Mouse (Mus musculus) kidney, postnatal 14 days (tissue): ENCODE data around the gene Clec14a.

ENCODE experiments used
- DNase-seq: peaks from one replicate; pipeline ENCODE4 v3.0.0; 2022; ENCODE audit warnings: mixed read lengths

Gene Clec14a

DNA sequence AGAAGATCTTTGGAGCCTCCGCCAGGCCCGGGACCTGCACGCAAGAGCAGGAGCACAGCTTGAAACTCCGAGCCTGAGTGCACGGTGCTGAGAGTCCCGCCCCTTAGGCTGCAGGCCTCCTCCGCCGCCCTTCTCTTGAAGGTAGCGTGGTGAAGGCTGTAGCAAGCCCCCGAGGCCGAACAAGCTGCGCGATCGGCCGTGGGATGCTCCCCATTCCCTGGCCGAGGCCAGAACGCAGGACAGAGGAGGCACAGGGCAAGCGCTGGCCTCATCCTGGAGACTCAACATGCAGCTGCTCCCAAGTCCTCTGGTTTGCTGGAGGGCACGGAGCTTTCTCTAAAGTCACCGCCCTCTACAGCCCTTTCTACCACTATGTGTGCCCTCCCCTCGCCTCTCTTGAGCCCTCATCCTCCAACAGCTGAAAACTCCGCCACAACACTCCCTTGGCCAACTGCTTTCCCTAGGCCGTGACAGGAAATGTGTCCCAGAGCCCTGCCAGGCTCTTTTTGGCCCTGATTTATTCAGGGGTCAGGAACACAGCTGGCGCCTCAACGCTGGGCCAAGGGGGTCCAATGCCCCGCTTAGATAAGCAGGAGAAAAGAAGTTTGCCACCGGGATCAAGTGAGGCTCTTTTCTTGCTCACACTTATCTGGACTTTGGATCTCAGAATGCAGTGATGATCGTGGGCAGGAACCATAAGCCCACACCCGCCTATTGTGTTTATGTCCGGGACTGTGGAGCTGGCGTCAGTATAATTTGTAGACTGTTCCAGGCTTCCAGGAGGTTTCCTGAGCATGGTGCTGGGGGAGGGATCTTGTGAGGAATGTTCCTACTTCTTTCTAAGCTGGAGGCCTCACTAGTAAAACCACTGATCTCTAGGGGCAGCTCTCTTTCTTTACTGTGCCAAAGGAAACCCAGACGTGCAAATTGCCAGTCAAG, at the start of gene Clec14a:
Clec14a (minus strand) TSS at position 728 of the 939 bp plus-strand sequence.
- DNase-seq = peak; percentile 75

DNA sequence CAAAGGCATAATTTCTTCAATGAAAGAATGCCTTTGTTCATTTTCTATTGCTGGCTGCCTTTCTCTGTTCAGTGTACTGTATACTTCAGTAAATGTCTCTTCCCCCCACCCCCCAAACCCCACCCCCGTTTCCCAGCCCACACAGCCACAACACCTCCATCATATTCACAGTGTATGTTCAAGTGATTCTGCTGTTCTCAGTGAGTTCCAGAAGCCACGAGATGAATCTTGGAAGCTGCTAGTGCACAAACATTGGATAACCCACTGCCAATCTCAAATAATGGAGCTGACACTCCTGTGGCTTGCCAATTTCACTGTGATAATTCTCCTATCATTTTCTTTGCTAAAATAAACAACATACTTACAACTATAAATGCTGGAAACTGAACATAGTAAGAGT, 38.7 kb upstream of the Clec14a start:
- no peak for DNase-seq

DNA sequence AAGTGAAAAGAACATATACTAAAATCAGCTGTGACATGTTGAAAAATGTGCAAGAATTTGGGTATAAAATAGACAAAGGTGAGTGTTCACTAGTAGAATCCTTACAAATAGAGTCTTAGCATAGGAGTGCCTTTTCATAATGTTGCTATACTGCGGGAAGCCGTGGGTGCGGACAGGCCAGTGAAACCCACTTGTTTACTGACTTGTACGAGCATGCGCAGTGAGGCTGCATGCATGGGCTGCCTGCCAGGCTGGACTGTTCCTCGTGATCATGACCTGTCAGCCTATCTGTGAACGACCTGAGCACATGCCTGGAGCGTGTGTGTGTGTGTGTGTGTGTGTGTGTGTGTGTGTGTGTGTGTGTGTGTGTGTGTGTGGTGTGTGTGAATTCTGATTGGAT, 37.3 kb upstream of the Clec14a start:
- DNase-seq = peak; percentile 19

DNA sequence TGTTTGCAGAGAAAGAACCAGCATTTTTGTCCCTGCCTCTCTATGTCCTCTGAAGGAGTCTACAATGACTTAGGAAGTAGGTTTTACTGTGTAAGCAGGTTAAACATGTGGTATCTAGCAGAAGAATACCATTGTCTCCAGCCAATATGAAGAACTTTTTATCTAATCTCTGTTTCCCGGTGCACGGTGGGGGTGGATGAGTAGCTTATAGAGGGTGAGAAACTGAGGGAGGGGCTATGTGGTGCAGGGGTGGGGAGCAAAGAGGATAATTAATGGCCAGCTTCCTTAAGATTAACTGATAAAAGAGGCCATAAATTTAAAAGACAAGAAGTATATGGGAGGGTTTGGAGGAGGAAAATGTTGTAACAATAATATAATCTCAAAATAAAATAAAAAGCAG, 36.5 kb upstream of the Clec14a start:
- no peak for DNase-seq

GRCm38 (mm10) chr12:58296980-58297379, 27.9 kb upstream of the Clec14a start:
- DNase-seq = peak; percentile 3

- no peak for DNase-seq
Observed at GRCm38 (mm10) chr12:58285912-58286311, 16.8 kb upstream of the Clec14a start.

DNA sequence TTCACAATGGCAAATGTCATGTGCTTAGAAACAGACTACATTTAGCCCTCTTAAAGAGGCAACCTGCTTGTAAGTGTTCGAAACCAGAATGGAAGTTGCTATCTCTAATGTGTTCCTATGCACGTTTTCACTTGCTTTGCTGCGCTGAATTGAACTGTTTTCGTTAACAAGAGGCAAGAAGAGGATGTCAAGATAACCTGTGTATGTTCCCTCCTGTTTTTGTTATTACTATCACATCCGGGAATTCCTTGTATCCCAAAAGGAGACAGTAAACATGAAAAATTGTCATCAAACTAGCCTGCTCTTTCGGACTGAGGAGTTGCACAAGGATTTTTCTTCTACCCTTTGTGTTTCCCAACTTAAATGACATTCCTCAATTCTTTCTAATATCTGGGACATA, 1.4 kb upstream of the Clec14a start:
- DNase-seq = no peak

DNA sequence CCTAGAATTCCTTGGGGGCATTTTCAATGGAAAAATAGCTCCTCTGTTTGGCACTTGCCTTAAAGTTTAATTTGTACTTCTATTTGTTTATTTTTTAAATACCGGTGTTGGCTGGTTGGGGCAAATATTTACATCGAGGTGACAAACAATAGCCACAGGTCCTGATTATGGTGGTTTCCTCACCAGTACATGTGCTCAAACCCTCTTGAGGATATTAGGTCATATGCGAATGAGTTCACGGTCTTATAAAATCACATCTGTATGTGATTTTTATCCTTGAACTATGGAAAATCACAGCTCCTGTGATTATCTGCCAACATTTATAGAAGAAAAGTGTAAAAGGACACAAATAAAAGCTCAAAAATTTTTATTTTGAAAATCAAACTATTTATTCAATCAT, 415 bp upstream of the Clec14a start:
- no peak for DNase-seq

- DNase-seq = no peak
Observed at GRCm38 (mm10) chr12:58268186-58268562, 916 bp downstream of the Clec14a start.

- no peak for DNase-seq
Observed at GRCm38 (mm10) chr12:58267779-58268178, 1.3 kb downstream of the Clec14a start.

GRCm38 (mm10) chr12:58251901-58252300, 17.2 kb downstream of the Clec14a start:
- DNase-seq = no peak

GRCm38 (mm10) chr12:58232489-58232888, 36.6 kb downstream of the Clec14a start:
- no peak for DNase-seq

- no peak for DNase-seq
Observed at GRCm38 (mm10) chr12:58225644-58226043, 43.4 kb downstream of the Clec14a start.

GRCm38 (mm10) chr12:58219078-58219477, 50.0 kb downstream of the Clec14a start:
- DNase-seq = no peak

DNA sequence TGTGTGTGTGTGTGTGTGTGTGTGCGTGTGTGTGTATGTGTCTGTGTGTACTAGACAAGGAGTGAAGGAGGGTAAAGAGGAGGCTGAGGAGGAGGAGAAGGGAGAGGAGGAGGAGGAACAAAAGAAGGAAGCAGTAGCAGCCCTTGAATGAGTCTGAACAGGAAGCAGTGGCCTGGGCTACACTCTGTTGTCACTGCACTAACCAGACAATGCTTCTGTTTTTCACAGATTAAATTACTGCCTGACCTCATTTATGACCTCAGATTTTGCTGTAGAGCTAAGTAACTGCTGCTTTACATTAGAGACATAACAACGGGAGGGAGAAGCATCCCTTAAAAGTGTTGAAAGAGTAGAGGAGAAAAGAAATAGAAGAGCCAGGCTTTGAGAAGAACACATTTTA, 52.9 kb downstream of the Clec14a start:
- no peak for DNase-seq
